Mouse (Mus musculus) kidney, adult 2 months (tissue): ENCODE results near the gene Tnfrsf13c. TPM values are rescaled to one million over a fixed set of nuclear protein-coding genes. Genes with fewer than 3 reads are reported as not detected.

Source experiments
- DNase-seq: peaks from one replicate; pipeline ENCODE4 v3.0.0; 2021
- H3K27ac ChIP-seq: fragments of 200-500 bp; 2 replicates; pipeline ENCODE4 v1.5.1; 2012; ENCODE audit warnings: low read depth, low read length, control low read depth, inconsistent platforms; ENCODE audit not compliant: insufficient read depth
- H3K27me3 ChIP-seq: fragments of 200-500 bp; replicated peaks from 2 replicates; pipeline ENCODE4 v1.6.1; 2012; ENCODE audit warnings: mild to moderate bottlenecking, moderate library complexity, low read length, inconsistent platforms; ENCODE audit not compliant: control insufficient read depth, insufficient read depth
- H3K36me3 ChIP-seq: fragments of 200-500 bp; 2 replicates; pipeline ENCODE4 v1.6.1; 2012; ENCODE audit warnings: mild to moderate bottlenecking, moderate library complexity, low read length, inconsistent platforms; ENCODE audit not compliant: control insufficient read depth, insufficient read depth
- H3K4me1 ChIP-seq: fragments of 200-500 bp; 2 replicates; pipeline ENCODE4 v1.6.1; 2011; ENCODE audit warnings: low read length; ENCODE audit not compliant: control insufficient read depth, insufficient read depth
- H3K4me3 ChIP-seq: fragments of 200-500 bp; 2 replicates; pipeline ENCODE4 v1.5.1; 2011; ENCODE audit warnings: mild to moderate bottlenecking, low read depth, low read length, control low read depth; ENCODE audit not compliant: insufficient read depth
- CTCF ChIP-seq: fragments of 200-500 bp; conservative IDR thresholded peaks from 2 replicates; pipeline ENCODE4 v1.5.1; 2011; ENCODE audit warnings: low read depth, mild to moderate bottlenecking, control low read depth, low read length, moderate library complexity, mixed read lengths; ENCODE audit not compliant: insufficient read depth, insufficient read length
- POLR2A ChIP-seq: fragments of 200-500 bp; IDR thresholded peaks from one replicate; pipeline ENCODE4 v1.6.1; 2011; ENCODE audit warnings: low read depth, low read length, control low read depth
- WGBS: fragments of 180-500 bp; shearing (Covaris S2); methylation state at CpG from one replicate; pipeline ENCODE4 v1.1.7; 2018; 5-methylcytosine and 5-hydroxymethylcytosine counted together
- polyA plus RNA-seq: library from polyadenylated mRNA; depleted of rRNA; stranded (reverse); fragments of >200 nt; gene quantifications from 2 replicates; pipeline ENCODE4 v1.2.3, GENCODE M21; 2012; rRNA removed

Gene Tnfrsf13c
- polyA plus RNA-seq, 1 experiment = 3.5 TPM

GRCm38 (mm10) chr15:82181131-82181530 is 43.0 kb downstream of the Tnfrsf13c start:
- Histone ChIP-seq H3K4me3 (no peak overlapping the region), H3K4me1 (peaks cover 12% of the 10 kb centered on the region), H3K36me3 (peaks cover 3% of the 10 kb centered on the region), H3K27me3 (no peaks in the 10 kb centered on the region), H3K27ac (no peak overlapping the region)
- 87% methylated on average over 5 of the region's 5 CpGs for WGBS
- no peak for DNase-seq
- TF ChIP-seq CTCF (no peak), POLR2A (no peak)

- H3K36me3 ChIP-seq = peaks cover 4% of the 10 kb centered on the region
- TF ChIP-seq POLR2A = no peak
- no peak for TF ChIP-seq CTCF
- H3K27me3 ChIP-seq = no peaks in the 10 kb centered on the region
- H3K4me3 ChIP-seq = no peak overlapping the region
- no peak for DNase-seq
- H3K4me1 ChIP-seq = no peaks in the 10 kb centered on the region
- no peak overlapping the region for H3K27ac ChIP-seq
- 80% methylated on average over 7 of the region's 7 CpGs for WGBS
Observed at GRCm38 (mm10) chr15:82177743-82178290, 46.4 kb downstream of the Tnfrsf13c start.

DNA sequence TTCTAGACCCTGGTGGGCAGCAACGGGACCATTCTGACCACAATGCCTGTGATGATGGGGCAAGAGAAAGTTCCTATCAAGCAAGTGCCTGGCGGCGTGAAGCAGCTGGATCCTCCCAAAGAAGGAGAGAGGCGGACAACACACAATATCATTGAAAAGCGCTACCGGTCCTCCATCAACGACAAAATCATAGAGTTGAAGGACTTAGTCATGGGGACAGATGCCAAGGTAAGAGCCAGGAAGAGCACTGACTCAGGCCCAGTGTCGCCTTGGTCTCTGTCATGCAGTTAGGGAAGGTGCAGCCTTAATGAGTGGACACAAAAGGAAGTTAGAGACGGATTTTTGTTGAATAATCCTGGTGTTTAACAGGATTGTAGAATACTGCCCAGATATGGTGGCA is 49.1 kb downstream of the Tnfrsf13c start:
- no peak for TF ChIP-seq CTCF
- no peak for TF ChIP-seq POLR2A
- no peaks in the 10 kb centered on the region for H3K4me1 ChIP-seq
- DNase-seq = no peak
- H3K36me3 ChIP-seq = peaks cover 3% of the 10 kb centered on the region
- H3K27ac ChIP-seq = no peak overlapping the region
- no peak overlapping the region for H3K4me3 ChIP-seq
- H3K27me3 ChIP-seq = no peaks in the 10 kb centered on the region
- 96% methylated on average over 9 of the region's 9 CpGs for WGBS

DNA sequence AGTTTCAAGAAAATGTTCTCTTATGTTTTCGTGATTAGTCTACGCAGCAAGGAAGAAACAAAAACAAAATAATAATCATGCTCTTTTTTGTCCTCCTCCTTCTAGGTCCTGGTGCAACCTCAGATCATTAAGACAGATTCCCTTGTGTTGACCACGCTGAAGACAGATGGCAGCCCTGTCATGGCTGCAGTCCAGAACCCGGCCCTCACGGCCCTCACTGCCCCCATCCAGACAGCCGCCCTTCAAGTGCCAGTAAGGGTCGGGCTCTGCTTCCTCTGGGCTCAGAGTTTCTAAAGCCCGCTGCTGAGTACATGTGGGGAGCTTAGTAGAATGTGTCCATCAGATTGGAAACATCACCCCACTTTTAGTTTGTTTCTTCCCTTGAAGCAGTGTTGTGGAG is 51.5 kb downstream of the Tnfrsf13c start:
- no peak overlapping the region for H3K27ac ChIP-seq
- TF ChIP-seq CTCF (no peak), POLR2A (no peak)
- no peak for DNase-seq
- H3K36me3 ChIP-seq = peaks cover 1% of the 10 kb centered on the region
- H3K4me3 ChIP-seq = no peak overlapping the region
- H3K4me1 ChIP-seq = peaks cover 11% of the 10 kb centered on the region; the same call in 1 of the 2 replicates
- H3K27me3 ChIP-seq = no peaks in the 10 kb centered on the region
- 71% methylated on average over 8 of the region's 8 CpGs for WGBS

Other genes with a start within 250 kb of the Tnfrsf13c start
- 0.08 and 0.15 TPM in 2 replicates for gene 1700029P11Rik, start 243.8 kb downstream of the Tnfrsf13c start, polyA plus RNA-seq
- 15.6 and 22.1 TPM in 2 replicates for gene Xrcc6, start 236.5 kb downstream of the Tnfrsf13c start, polyA plus RNA-seq
- gene Desi1, start 190.5 kb downstream of the Tnfrsf13c start, polyA plus RNA-seq = 29.0 and 29.8 TPM in 2 replicates
- 48.7 and 58.2 TPM in 2 replicates for gene Snu13, start 176.8 kb downstream of the Tnfrsf13c start, polyA plus RNA-seq
- 0.01 and 0.02 TPM in 2 replicates for gene 4930407I10Rik, start 165.2 kb downstream of the Tnfrsf13c start, polyA plus RNA-seq
- gene Mei1, start 154.4 kb downstream of the Tnfrsf13c start, polyA plus RNA-seq = not detected in 2 replicates
- gene Ccdc134, start 96.4 kb downstream of the Tnfrsf13c start, polyA plus RNA-seq = 6.9 and 7.5 TPM in 2 replicates
- 102 and 118 TPM in 2 replicates for gene Srebf2, start 77.2 kb downstream of the Tnfrsf13c start, polyA plus RNA-seq
- 0.08 and 0.09 TPM in 2 replicates for gene Shisa8, start 11.6 kb downstream of the Tnfrsf13c start, polyA plus RNA-seq
- 2.2 and 2.3 TPM in 2 replicates for gene Cenpm, start 20.4 kb upstream of the Tnfrsf13c start, polyA plus RNA-seq
- gene 1500009C09Rik, start 28.0 kb upstream of the Tnfrsf13c start, polyA plus RNA-seq = 0.20 TPM in 1 of 2 replicates, not detected in the other
- 0.47 and 0.90 TPM in 2 replicates for gene Sept3, start 50.5 kb upstream of the Tnfrsf13c start, polyA plus RNA-seq
- gene Wbp2nl, start 74.6 kb upstream of the Tnfrsf13c start, polyA plus RNA-seq = 0.08 TPM in 1 of 2 replicates, not detected in the other
- gene Naga, start 114.6 kb upstream of the Tnfrsf13c start, polyA plus RNA-seq = 200 and 242 TPM in 2 replicates
- gene Pheta2, start 114.6 kb upstream of the Tnfrsf13c start, polyA plus RNA-seq = 0.45 and 0.52 TPM in 2 replicates
- gene Smdt1, start 114.6 kb upstream of the Tnfrsf13c start, polyA plus RNA-seq = 316 and 376 TPM in 2 replicates
- gene Ndufa6, start 130.0 kb upstream of the Tnfrsf13c start, polyA plus RNA-seq = 632 and 646 TPM in 2 replicates
- gene Cyp2d22, start 155.9 kb upstream of the Tnfrsf13c start, polyA plus RNA-seq = 60.9 and 74.8 TPM in 2 replicates
- not detected in 2 replicates for gene Cyp2d11, start 169.7 kb upstream of the Tnfrsf13c start, polyA plus RNA-seq
- gene Cyp2d10, start 182.8 kb upstream of the Tnfrsf13c start, polyA plus RNA-seq = 0.22 and 0.33 TPM in 2 replicates
- 29.6 and 49.9 TPM in 2 replicates for gene Cyp2d9, start 209.1 kb upstream of the Tnfrsf13c start, polyA plus RNA-seq